In the genomic region with DNA sequence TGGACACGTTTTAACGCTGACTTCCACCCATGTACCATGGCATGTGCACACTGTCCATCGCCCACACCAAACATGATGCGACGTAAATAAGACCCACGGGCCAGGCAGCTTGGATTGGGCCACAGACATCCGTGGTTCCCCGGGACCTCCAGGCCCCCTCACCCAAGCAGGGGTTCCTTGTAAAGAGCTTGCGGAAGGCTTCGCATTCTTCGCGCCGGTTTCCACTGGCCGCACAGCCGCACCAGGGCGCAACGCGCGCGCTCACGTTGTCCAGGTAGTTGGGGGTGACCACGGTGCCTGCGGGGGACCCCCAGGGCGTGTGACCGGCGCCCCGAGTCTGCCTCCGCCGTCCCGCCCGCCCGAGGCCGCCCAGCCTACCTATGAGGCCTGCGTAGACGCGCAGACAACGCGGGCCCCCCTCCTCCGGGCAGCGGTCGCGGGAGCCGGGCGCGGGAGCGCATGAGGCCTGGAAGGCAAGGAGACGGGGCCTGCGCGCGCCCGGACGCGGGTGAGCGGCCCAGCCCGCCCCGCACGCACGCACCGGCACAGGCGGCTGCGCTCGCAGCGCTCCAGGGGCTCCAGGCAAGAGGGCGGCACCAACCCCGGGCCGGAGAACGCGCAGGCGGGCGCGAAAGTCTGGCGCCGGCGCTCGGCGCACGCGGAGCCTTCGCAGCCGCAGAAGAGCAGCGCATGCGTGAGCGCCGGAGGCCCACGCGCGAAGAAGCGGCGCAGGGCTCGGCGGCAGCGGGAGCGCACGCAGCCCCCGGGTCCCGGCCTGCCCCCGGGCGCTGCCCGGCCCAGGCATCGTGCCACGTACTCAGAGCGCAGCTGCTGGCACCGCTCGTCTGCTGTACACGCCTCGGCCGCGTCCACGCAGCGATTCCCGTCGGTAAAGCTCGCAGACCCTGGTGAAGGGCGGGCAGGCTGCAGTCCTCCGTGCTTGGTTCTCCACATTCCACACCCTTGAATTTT, we compare ENCODE assay signal across 8 mouse cellular contexts. TPM values are rescaled to one million over a fixed set of nuclear protein-coding genes. Genes with fewer than 3 reads are reported as not detected.
DNase-seq lines count a peak whose midpoint lies in the region; ATAC-seq and TF ChIP-seq lines count a peak whose summit lies in the region.

No protein-coding gene starts in this region.

- H3K9me3 ChIP-seq in embryonic facial prominence, embryonic 10.5 days, result no peaks in the 10 kb centered on the region
- no peaks in the 10 kb centered on the region for H3K9me3 ChIP-seq in midbrain, embryonic 16.5 days (replicated peaks; ENCODE audit: control insufficient read depth, low read length, poor library complexity, severe bottlenecking)

- peaks cover 77% of the 10 kb centered on the region for H3K27me3 ChIP-seq in embryonic facial prominence, embryonic 10.5 days (replicated peaks; ENCODE audit: low read depth, poor library complexity, severe bottlenecking)
- peaks cover 9% of the 10 kb centered on the region for H3K27me3 ChIP-seq in midbrain, embryonic 16.5 days (ENCODE audit: control insufficient read depth, insufficient read depth, low read depth, low read length)

- peak overlapping the region; percentile 63 for H3K4me2 ChIP-seq in midbrain, embryonic 16.5 days (ENCODE audit: low read length)

- 3% methylated on average over 115 of the region's 115 CpGs for WGBS in embryonic facial prominence, embryonic 10.5 days
- 3% methylated on average over 90 of the region's 115 CpGs for WGBS in midbrain, embryonic 16.5 days

- H3K27ac ChIP-seq in embryonic facial prominence, embryonic 10.5 days (replicated peaks), result peak overlapping the region; percentile 84
- peak overlapping the region; percentile 91 for H3K27ac ChIP-seq in left cerebral cortex, adult 2 months
- peak overlapping the region; percentile 78 for H3K27ac ChIP-seq in midbrain, embryonic 16.5 days (ENCODE audit: low read length)

- DNase-seq in urinary bladder, postnatal 10 days (ENCODE audit: low spot score), result peak; percentile 9
- no peak for DNase-seq in urinary bladder, adult 18-20 months (ENCODE audit: low spot score in 2 of 2)
- peak; percentile 72 for DNase-seq in embryonic facial prominence, embryonic 10.5 days (ENCODE audit: low spot score)
- DNase-seq in heart, postnatal 14 days, result peak; percentile 49 to 60
- peak; percentile 87 to 88 for DNase-seq in left cerebral cortex, adult 2 months (ENCODE audit: extremely low spot score in 1 of 2, low spot score in 2 of 2)
- DNase-seq in yolk sac, embryonic 10.5 days (ENCODE audit: low spot score), result peak; percentile 16
- DNase-seq in urinary bladder, adult 2 months (ENCODE audit: low spot score), result no peak

- peak overlapping the region; percentile 64 for H3K9ac ChIP-seq in midbrain, embryonic 16.5 days (ENCODE audit: low read depth, low read length)

- H3K36me3 ChIP-seq in embryonic facial prominence, embryonic 10.5 days (replicated peaks), result no peaks in the 10 kb centered on the region
- no peaks in the 10 kb centered on the region for H3K36me3 ChIP-seq in midbrain, embryonic 16.5 days (ENCODE audit: control insufficient read depth, insufficient read depth, low read length)

- H3K4me3 ChIP-seq in embryonic facial prominence, embryonic 10.5 days, result peak overlapping the region; percentile 79
- peak overlapping the region; percentile 63 for H3K4me3 ChIP-seq in left cerebral cortex, adult 2 months
- H3K4me3 ChIP-seq in midbrain, embryonic 16.5 days (ENCODE audit: low read depth, low read length), result peak overlapping the region; percentile 48

- H3K4me1 ChIP-seq in embryonic facial prominence, embryonic 10.5 days, result peaks cover 35% of the 10 kb centered on the region
- H3K4me1 ChIP-seq in midbrain, embryonic 16.5 days (ENCODE audit: control insufficient read depth, insufficient read depth, low read length), result peaks cover 10% of the 10 kb centered on the region

- TF ChIP-seq CTCF in left cerebral cortex, adult 2 months (IDR thresholded peaks at IDR 0.05), result no peak

- peak; percentile 89 for ATAC-seq in midbrain, embryonic 16.5 days

- intact Hi-C loops in heart, postnatal 14 days (cut with DNase I), result no loop called here
- intact Hi-C loops in left cerebral cortex, adult 2 months (cut with DNase I), result loop anchor here (5.0 kb wide), 1 partner anchor 121 kb away; a partner anchor contains a TSS

RNA-seq across cellular contexts. Expression of a gene that starts 1.7 kb away (rescaled TPM):
- 5.6 and 7.2 TPM in 2 replicates for polyA plus RNA-seq in embryonic facial prominence, embryonic 10.5 days (2016; fragmentation: Nextera tagmentation; extraction: Ambion mirVana)
- total RNA-seq in heart, postnatal 14 days (2021), result 1 to 10 TPM; 5.1 to 8.0 TPM
- total RNA-seq in left cerebral cortex, adult 2 months (2021), result 10 to 100 TPM; 50.3 to 55.3 TPM
- 45.9 and 49.8 TPM in 2 replicates for polyA plus RNA-seq in midbrain, embryonic 16.5 days (2015; fragmentation: Nextera tagmentation; extraction: Ambion mirVana)
- polyA plus RNA-seq in urinary bladder, adult 2 months (2012; rRNA removed), result 135 and 138 TPM in 2 replicates

RNA-seq across cellular contexts. Expression of a gene that starts 22.5 kb away (rescaled TPM):
- 0.64 and 1.0 TPM in 2 replicates for polyA plus RNA-seq in embryonic facial prominence, embryonic 10.5 days (2016; fragmentation: Nextera tagmentation; extraction: Ambion mirVana)
- total RNA-seq in heart, postnatal 14 days (2021), result 1 to 10 TPM; 1.1 to 3.0 TPM
- total RNA-seq in left cerebral cortex, adult 2 months (2021), result 1 to 10 TPM; 8.9 to 9.6 TPM
- 1.2 and 1.5 TPM in 2 replicates for polyA plus RNA-seq in midbrain, embryonic 16.5 days (2015; fragmentation: Nextera tagmentation; extraction: Ambion mirVana)
- polyA plus RNA-seq in urinary bladder, adult 2 months (2012; rRNA removed), result 256 and 287 TPM in 2 replicates

RNA-seq across cellular contexts. Expression of a gene that starts 45.4 kb away (rescaled TPM):
- 0.06 and 0.16 TPM in 2 replicates for polyA plus RNA-seq in embryonic facial prominence, embryonic 10.5 days (2016; fragmentation: Nextera tagmentation; extraction: Ambion mirVana)
- 1 to 10 TPM; 1.3 to 1.5 TPM for total RNA-seq in heart, postnatal 14 days (2021)
- under 1 TPM; 0.44 to 0.45 TPM for total RNA-seq in left cerebral cortex, adult 2 months (2021)
- 0.15 and 0.18 TPM in 2 replicates for polyA plus RNA-seq in midbrain, embryonic 16.5 days (2015; fragmentation: Nextera tagmentation; extraction: Ambion mirVana)
- 7.6 and 8.7 TPM in 2 replicates for polyA plus RNA-seq in urinary bladder, adult 2 months (2012; rRNA removed)

Comparison
In these comparisons a context has a peak if more than half of its experiments do, and no peak if none do; other contexts are left out.
1. DNase-seq: peak in urinary bladder, postnatal 10 days (single experiment), embryonic facial prominence, embryonic 10.5 days (single experiment), heart, postnatal 14 days (2 of 2), left cerebral cortex, adult 2 months (2 of 2) and yolk sac, embryonic 10.5 days (single experiment); none in urinary bladder, adult 18-20 months (0 of 2) and urinary bladder, adult 2 months (single experiment).
2. RNA of a gene that starts 22.5 kb away (polyA plus RNA-seq): 256 to 287 TPM in urinary bladder, adult 2 months; 1.2 to 1.5 TPM in midbrain, embryonic 16.5 days and 0.64 to 1.0 TPM in embryonic facial prominence, embryonic 10.5 days; every median in the first group is over 100 times any median in the second.
3. Peak in every context shown above with its lines, with median percentiles within 50 percentile points of each other: H3K27ac ChIP-seq and H3K4me3 ChIP-seq.